Mouse (Mus musculus) testis, adult 2 months (tissue): Measurements from ENCODE around the gene Efcab12. TPM values are rescaled to one million over a fixed set of nuclear protein-coding genes. Genes with fewer than 3 reads are reported as not detected.
"Not testable (repeated sequence)": the region's sequence is repeated elsewhere in the genome, so short reads cannot be mapped to it uniquely, and the experiment has no call there.

ENCODE experiments used
- H3K27ac ChIP-seq: fragments of 200-500 bp; 2 replicates; pipeline ENCODE4 v1.5.1; 2012; ENCODE audit warnings: low read depth, low read length; ENCODE audit not compliant: control insufficient read depth, insufficient read depth
- H3K27me3 ChIP-seq: fragments of 200-500 bp; 2 replicates; pipeline ENCODE4 v1.6.1; 2012; ENCODE audit warnings: mild to moderate bottlenecking, low read length, moderate library complexity; ENCODE audit not compliant: control insufficient read depth, insufficient read depth
- H3K36me3 ChIP-seq: fragments of 200-500 bp; 2 replicates; pipeline ENCODE4 v1.6.1; 2012; ENCODE audit warnings: mild to moderate bottlenecking, low read length; ENCODE audit not compliant: control insufficient read depth, insufficient read depth
- H3K4me1 ChIP-seq: fragments of 200-500 bp; 2 replicates; pipeline ENCODE4 v1.6.1; 2012; ENCODE audit warnings: low read length; ENCODE audit not compliant: control insufficient read depth, insufficient read depth
- H3K4me3 ChIP-seq: fragments of 200-500 bp; 2 replicates; pipeline ENCODE4 v1.5.1; 2012; ENCODE audit warnings: low read depth, mild to moderate bottlenecking, low read length, moderate library complexity, mixed read lengths; ENCODE audit not compliant: control insufficient read depth
- CTCF ChIP-seq: fragments of 200-500 bp; IDR thresholded peaks from 2 replicates; pipeline ENCODE4 v1.5.1; 2012; ENCODE audit warnings: low read depth, mild to moderate bottlenecking, inconsistent platforms, low read length, moderate library complexity; ENCODE audit not compliant: control insufficient read depth, insufficient read depth, insufficient replicate concordance
- POLR2A ChIP-seq: fragments of 200-500 bp; IDR thresholded peaks from 2 replicates; pipeline ENCODE4 v1.6.1; 2012; ENCODE audit warnings: low read depth, mild to moderate bottlenecking, inconsistent platforms, low read length, moderate library complexity; ENCODE audit not compliant: control insufficient read depth
- polyA plus RNA-seq: library from polyadenylated mRNA; depleted of rRNA; stranded (reverse); fragments of >200 nt; gene quantifications from 2 replicates; pipeline ENCODE4 v1.2.3, GENCODE M21; 2012

The Efcab12 gene
- polyA plus RNA-seq, 1 experiment, result 26.2 TPM

GRCm38 (mm10) chr6:115833861-115834260 is 4.4 kb downstream of the Efcab12 start:
- peaks cover 8% of the 10 kb centered on the region for H3K4me1 ChIP-seq
- H3K4me3 ChIP-seq, result no peak overlapping the region
- no peaks in the 10 kb centered on the region for H3K36me3 ChIP-seq
- no peak overlapping the region for H3K27ac ChIP-seq
- no peaks in the 10 kb centered on the region for H3K27me3 ChIP-seq
- TF ChIP-seq CTCF, result no peak
- TF ChIP-seq POLR2A, result no peak

DNA sequence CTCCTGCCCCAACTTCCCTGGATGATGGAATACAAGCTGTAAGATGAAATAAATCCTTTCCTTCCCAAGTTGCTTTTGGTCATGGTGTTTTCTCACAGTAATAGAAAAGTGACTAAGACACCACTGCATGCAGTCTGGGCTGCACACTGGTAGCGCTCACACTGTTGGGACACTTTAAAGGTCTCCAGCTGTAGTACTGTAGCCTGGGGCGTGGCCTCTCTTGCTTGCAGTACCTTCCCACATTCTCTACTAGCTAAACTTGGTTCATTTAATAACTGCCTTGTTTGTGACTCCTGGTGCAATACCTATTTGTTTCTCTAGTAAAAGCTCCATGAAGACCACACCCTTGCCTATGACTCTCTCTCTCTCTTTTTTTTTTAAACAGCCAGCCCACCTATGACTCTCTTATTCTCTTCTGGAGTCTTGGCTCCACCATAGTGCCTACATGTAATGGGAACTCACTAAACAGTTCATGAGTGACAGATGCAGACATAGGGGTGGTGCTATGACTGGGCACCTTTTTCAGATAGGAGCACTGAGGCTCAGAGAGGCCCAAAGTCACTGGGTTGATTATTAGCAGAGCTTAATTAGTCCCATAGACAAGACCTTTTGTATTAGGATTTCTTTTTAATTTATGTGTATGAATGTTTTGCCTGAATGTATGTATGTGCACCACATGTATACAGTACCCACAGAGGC is 5.9 kb downstream of the Efcab12 start:
- no peak overlapping the region for H3K27ac ChIP-seq
- no peaks in the 10 kb centered on the region for H3K36me3 ChIP-seq
- no peak overlapping the region for H3K4me3 ChIP-seq
- TF ChIP-seq CTCF (no peak), POLR2A (no peak)
- H3K4me1 ChIP-seq, result no peaks in the 10 kb centered on the region
- H3K27me3 ChIP-seq, result no peaks in the 10 kb centered on the region

- Histone ChIP-seq H3K4me3 (no peak overlapping the region), H3K27me3 (no peaks in the 10 kb centered on the region), H3K27ac (no peak overlapping the region), H3K4me1 (no peaks in the 10 kb centered on the region), H3K36me3 (no peaks in the 10 kb centered on the region)
- no peak for TF ChIP-seq CTCF
- TF ChIP-seq POLR2A, result no peak
Observed at GRCm38 (mm10) chr6:115830779-115831601, 7.2 kb downstream of the Efcab12 start.

GRCm38 (mm10) chr6:115823850-115824464 is 14.3 kb downstream of the Efcab12 start:
- H3K36me3 ChIP-seq, H3K27me3 ChIP-seq, H3K27ac ChIP-seq, H3K4me3 ChIP-seq, H3K4me1 ChIP-seq: not testable (repeated sequence)

DNA sequence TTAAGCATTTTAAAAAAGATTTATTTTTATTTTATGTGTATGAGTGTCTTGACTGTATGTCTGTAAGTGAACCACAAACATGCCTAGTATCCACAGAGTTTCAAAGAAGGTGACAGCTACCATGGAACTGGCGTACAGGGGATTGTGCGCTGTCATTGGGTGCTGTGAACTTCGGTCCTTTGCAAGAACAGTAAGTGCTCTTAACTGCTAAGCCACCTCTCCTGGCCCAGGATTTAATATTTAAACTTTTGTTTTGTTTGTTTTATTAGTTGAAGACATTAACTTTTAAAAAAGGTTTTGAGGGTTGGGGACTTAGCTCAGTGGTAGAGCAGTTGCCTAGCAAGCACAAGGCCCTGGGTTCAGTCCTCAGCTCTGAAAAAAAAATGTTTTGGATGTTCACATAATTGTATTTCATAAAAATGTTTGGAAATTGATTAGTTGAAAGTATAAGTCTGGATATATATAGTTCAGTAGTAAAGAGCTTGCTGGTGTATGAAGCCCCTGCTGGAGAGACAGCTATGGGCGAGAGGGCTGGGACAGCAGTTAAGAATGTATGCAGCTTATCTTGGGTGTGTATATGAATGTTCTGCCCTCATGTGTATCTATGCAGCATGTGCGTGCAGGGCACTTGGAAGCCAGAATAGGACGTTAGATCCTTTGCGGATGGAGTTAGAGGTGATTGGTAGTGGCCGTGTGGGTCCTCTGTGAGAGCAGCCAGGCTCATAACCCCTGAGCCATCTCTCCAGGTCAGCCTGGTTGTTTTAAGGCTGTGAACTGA is 16.8 kb downstream of the Efcab12 start:
- Histone ChIP-seq H3K27ac (no peak overlapping the region), H3K27me3 (no peaks in the 10 kb centered on the region), H3K4me3 (no peak overlapping the region), H3K36me3 (no peaks in the 10 kb centered on the region), H3K4me1 (no peaks in the 10 kb centered on the region)
- TF ChIP-seq POLR2A (no peak), CTCF (no peak)

- Histone ChIP-seq H3K36me3 (no peaks in the 10 kb centered on the region), H3K4me1 (no peaks in the 10 kb centered on the region), H3K4me3 (no peak overlapping the region), H3K27ac (no peak overlapping the region), H3K27me3 (no peaks in the 10 kb centered on the region)
- TF ChIP-seq POLR2A (no peak), CTCF (no peak)
Observed at GRCm38 (mm10) chr6:115818129-115818528, 20.1 kb downstream of the Efcab12 start.

GRCm38 (mm10) chr6:115815041-115815440 is 23.2 kb downstream of the Efcab12 start:
- Histone ChIP-seq H3K4me3 (no peak overlapping the region), H3K27me3 (no peaks in the 10 kb centered on the region), H3K36me3 (no peaks in the 10 kb centered on the region), H3K27ac (no peak overlapping the region), H3K4me1 (no peaks in the 10 kb centered on the region)
- TF ChIP-seq CTCF (no peak), POLR2A (no peak)
